Mouse (Mus musculus): ENCODE measurements around the gene Galnt4.

Galnt4 gene

DNA sequence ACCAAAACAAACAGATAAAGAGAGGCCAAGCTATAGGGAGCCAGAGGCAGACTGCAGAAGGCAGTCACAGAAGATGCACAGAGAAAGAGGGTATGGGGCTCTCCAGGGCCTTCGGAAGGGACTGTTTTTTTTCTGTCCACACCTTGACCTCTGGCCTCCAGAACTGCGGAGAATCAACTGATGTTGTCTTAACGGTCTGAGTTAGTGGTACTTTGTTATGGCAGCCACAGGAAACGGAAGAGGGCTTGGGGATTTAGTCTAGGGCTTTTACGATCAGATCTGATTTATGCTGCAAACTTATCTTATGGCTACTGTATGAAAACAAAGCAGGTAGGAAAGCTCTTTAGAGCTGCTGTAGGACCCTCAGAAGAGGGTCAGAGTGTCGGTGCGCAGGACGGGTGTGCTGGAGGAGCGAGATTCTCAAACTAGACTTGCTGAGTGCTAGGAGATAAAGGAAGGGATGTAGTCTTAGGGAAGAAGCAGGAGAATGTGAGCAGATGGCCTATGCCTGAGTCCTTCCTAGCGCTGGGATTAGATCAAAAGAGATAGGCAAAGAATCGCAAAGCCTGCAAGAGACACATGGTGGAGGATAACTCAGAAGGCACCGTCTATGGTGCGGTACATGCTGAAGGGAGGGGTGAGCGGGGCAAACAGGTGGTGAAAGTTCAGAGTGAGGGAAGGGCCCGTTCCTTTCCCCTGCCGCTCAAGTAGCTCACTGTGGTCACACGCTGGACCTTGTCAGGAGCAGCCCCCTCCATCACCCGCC, 7.7 kb downstream of the Galnt4 start:
- DNase-seq (ENCODE audit: low spot score in 2 of 2), result no peak

- DNase-seq (ENCODE audit: low spot score in 2 of 2), result no peak
Observed at GRCm38 (mm10) chr10:99116237-99116632, 8.3 kb downstream of the Galnt4 start.

DNA sequence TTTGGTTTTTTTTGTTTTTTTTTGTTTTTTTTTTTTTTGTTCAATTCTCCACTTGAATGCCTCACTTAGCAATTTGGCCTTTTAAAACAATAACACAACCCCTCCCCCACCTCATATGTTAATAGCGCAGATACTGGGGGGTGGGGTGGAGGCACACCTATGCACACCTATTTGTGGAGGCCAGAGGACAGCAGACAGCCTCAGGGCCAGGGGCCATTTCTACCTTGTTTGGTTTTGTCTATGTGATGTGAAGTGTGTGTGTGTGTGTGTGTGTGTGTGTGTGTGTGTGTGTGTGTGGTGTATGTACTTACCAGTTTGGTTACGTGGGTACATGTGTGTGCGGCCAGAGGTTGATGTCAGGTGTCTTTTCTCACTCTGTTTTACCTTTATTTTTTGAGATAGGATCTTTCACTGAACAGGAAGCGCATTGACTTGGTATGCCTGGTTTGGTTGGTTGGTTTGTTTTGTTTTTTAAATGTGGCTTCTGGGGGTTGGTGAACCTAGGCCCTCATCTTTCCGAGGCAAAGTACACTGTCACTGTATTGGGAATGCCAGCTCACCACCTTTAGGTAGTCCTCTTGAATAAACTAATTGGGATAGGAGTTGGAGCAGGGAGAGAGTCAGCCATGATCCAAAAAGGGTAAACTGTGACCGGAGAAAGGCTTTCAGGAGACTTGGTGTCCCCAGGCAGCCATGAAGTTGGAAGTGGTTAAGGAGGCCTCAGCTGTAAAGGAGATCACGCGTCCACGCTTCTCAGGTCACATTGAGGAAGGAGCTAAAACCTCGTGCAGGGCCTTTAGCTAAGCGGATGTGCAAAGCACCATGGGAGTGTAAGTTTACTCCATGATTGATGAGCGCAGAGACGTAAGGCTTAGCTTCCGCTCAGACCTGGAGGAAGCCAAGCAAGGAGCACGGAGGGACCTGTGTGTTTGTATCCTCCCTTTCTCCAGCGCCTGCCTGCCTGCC, 9.0 kb downstream of the Galnt4 start:
- DNase-seq (ENCODE audit: low spot score in 2 of 2), result no peak

GRCm38 (mm10) chr10:99117876-99118275, 9.9 kb downstream of the Galnt4 start:
- no peak for DNase-seq (ENCODE audit: low spot score in 2 of 2)

DNA sequence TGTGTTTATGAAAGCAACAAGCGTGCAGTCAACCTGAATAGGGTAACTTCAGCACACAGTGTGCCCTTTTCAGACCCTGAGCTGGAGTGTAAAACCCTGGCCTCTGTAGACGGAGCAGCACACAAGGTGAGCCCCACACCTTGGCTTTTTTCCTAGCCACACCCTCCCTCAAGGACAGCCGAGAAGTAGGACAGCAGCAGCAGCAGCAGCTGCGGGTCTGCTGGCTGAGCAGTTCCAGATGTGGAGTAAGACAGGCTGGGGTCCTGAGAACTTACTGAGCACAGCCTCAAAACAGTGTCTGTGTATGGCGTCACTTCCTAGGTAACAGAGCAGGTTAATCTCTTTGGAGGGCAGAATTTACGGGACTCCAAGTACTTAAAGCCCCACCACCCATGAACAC, 10.7 kb downstream of the Galnt4 start:
- no peak for DNase-seq (ENCODE audit: low spot score in 2 of 2)

DNA sequence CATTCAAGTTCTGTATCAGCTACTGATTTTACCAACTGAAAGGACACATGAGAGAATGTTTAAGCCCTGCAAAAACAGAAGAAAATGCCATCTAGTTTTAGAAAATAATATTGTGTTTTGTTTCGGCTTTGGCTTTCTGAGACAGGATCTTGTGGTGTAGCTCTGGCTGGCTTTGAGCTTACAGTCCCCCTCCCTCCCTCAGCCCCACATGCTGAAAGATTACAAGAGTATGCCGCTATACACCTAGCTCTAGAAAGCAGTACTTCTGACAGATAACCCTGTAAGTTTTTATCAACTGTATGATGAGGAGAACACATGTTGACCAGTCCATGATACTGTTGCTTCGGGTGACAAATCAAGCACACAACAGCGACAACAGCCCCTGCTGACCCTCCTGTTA, 11.5 kb downstream of the Galnt4 start:
- peak in 1 of 2 experiments; percentile 51 for DNase-seq (ENCODE audit: low spot score in 2 of 2)

GRCm38 (mm10) chr10:99126225-99126624, 18.3 kb downstream of the Galnt4 start, which contains the start of gene Phxr2:
TSS of gene Phxr2 (minus strand) at chr10:99126325.
- no peak for DNase-seq (ENCODE audit: low spot score in 2 of 2)

- peak; percentile 68 to 69 for DNase-seq (ENCODE audit: low spot score in 2 of 2)
Observed at GRCm38 (mm10) chr10:99126954-99127353, 19.0 kb downstream of the Galnt4 start.

- peak in 1 of 2 experiments; percentile 59 for DNase-seq (ENCODE audit: low spot score in 2 of 2)
Observed at GRCm38 (mm10) chr10:99127691-99128261, 19.8 kb downstream of the Galnt4 start.

DNA sequence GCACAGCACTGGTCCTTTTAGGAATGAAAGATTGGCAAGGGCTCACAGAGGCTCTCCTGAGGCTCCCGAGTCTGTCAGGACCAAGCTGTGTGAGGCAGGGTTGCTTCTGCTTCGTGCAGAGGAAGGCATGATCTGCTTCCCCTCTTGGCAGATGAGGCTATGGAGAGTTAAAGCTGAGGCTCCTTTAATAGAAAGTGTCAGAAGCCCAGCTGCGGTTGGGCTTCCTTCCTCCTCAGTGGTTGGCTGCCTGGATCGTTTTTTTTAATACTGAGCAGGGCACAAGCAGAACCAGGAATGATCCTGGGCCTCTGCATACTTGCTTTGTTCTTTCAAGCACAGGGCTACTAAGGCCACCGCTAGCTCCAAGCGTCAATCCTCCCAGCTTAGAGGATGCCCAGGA, 22.7 kb downstream of the Galnt4 start:
- DNase-seq (ENCODE audit: low spot score in 2 of 2), result no peak

GRCm38 (mm10) chr10:99131298-99131697, 23.3 kb downstream of the Galnt4 start:
- DNase-seq (ENCODE audit: low spot score in 2 of 2), result peak in 1 of 2 experiments; percentile 21

GRCm38 (mm10) chr10:99132189-99132588, 24.2 kb downstream of the Galnt4 start:
- peak; percentile 84 to 91 for DNase-seq (ENCODE audit: low spot score in 2 of 2)

GRCm38 (mm10) chr10:99132595-99133272, 24.8 kb downstream of the Galnt4 start:
- DNase-seq (ENCODE audit: low spot score in 2 of 2), result no peak

GRCm38 (mm10) chr10:99133321-99133875, 25.4 kb downstream of the Galnt4 start:
- DNase-seq (ENCODE audit: low spot score in 2 of 2), result no peak

DNA sequence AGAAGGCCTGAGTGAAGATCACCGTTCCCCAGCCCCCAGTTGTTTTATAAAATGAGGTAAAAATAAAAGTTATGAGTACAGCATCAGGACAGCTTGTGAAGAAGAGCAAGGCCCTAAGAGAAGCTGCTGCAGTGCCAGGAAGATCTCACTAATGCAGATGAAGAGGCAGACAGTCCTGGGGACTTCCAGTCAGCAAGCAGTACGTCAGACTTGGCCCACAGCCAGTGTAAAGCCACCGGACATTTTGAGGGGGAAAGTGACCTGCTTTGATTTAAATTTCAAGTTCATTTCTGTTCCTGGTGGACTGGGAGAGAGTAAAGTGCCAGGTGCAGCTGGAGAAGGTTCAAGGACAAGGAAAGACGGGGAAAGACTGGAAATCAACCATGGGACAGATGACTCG, 28.4 kb downstream of the Galnt4 start:
- DNase-seq (ENCODE audit: low spot score in 2 of 2), result no peak

DNA sequence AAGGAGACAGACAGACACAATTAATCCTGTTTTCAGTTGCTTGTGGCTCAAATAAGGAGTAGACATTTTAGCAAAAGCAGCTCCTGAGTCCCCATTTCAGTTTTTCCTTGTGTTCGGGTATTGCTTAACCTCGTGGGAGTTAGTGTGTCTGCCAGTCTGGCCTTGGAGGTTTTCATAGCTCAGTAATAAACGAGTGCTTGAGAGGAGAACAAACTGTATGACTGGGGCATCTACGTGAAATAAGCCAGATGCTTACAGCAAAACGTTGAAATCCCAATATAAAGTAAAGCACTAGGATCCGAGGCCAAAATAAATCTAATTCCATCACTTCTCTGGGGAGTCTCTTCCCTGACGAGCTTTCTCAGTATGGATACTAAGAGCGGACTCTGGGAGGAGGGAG, 37.7 kb downstream of the Galnt4 start:
- no peak for DNase-seq (ENCODE audit: low spot score in 2 of 2)

DNA sequence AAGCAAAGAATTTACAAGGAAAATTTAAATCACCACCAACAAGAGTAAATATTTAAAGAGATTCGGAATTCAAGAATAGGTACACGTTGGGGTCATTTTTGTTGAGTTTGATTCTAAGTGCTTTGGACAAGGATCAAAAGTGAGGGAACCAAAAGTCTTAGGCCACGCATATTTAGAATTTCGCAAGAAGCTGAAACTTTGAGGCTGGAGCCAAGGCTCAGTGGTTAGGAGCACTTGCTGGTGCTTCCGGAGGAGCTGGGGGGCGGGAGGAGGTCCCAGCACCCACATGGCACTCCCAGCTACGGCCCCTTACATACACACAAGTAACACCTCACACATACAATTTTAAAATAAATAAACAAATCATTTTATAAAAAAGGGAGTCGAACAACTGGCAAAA, 38.6 kb downstream of the Galnt4 start:
- no peak for DNase-seq (ENCODE audit: low spot score in 2 of 2)

- no peak for DNase-seq (ENCODE audit: low spot score in 2 of 2)
Observed at GRCm38 (mm10) chr10:99150016-99150415, 42.1 kb downstream of the Galnt4 start.

- DNase-seq (ENCODE audit: low spot score in 2 of 2), result no peak
Observed at GRCm38 (mm10) chr10:99151580-99151979, 43.6 kb downstream of the Galnt4 start.

DNA sequence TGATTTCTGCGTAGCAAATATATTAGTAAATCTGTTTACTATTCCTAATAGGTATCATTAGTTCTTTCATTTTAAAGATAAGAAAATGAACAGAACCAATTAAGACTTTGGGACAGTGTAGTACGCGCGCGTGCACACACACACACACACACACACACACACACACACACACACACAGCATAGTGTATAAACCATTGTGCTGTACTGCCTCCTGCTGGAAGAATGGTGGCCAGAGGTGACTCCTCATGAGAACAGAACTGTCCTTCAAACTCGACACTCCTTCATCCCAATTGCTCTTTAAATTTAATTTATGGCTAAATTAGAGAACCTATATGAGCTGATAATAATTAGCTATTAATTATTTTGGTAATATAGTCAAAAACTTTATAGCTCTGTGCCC, 44.1 kb downstream of the Galnt4 start:
- DNase-seq (ENCODE audit: low spot score in 2 of 2), result peak; percentile 49 to 77

DNA sequence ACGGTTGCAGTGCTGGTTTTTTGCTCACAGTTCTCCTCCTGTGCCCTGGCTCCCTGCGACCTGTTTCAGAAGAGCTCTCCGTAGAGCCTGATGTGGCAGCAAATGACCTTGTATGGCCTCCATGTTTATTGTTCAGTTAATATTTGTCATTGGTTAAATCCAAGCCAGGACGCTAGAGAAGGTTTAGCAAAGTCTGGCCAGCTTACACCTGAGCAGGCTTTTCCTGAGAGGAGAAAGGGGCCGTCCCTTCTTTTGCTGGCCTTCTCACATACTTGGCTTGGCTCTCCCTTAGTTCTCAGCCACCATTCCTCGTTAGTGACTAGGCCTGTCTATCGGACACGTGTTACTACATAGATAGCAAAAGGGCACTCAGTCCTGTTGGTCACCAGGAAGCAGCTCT, 46.7 kb downstream of the Galnt4 start:
- no peak for DNase-seq (ENCODE audit: low spot score in 2 of 2)

Data from thymus, postnatal 10 days (tissue).